Mouse (Mus musculus): ENCODE measurements around the gene Olfr1469. TPM values are rescaled to one million over a fixed set of nuclear protein-coding genes. Genes with fewer than 3 reads are reported as not detected.
"Not testable (repeated sequence)": the region's sequence is repeated elsewhere in the genome, so short reads cannot be mapped to it uniquely, and the experiment has no call there.

Gene Olfr1469
- polyA plus RNA-seq (2014; fragmentation: Nextera tagmentation; extraction: Ambion mirVana), result not detected in 2 replicates

GRCm38 (mm10) chr19:13407549-13407948 lies at the start of gene Olfr1469:
Gene Olfr1469 (plus strand): TSS chr19:13407849.
- no peaks in the 10 kb centered on the region for H3K27me3 ChIP-seq (ENCODE audit: control insufficient read depth, insufficient read depth, low read length)
- 84% methylated on average over 2 of the region's 2 CpGs for WGBS

GRCm38 (mm10) chr19:13361936-13362335 lies 45.7 kb upstream of the Olfr1469 start, which contains the start of gene Olfr1467:
Gene Olfr1467 (plus strand): TSS chr19:13362236.
- Histone ChIP-seq H3K36me3 (ENCODE audit: control insufficient read depth, insufficient read depth, low read length) (no peaks in the 10 kb centered on the region), H3K4me2 (replicated peaks; ENCODE audit: low read depth, low read length) (no peak within 1 kb of the TSS), H3K9me3 (ENCODE audit: control insufficient read depth, low read length) (peaks cover 9% of the 10 kb centered on the region), H3K4me1 (ENCODE audit: control insufficient read depth, insufficient read depth, low read length) (no peaks in the 10 kb centered on the region), H3K4me3 (ENCODE audit: low read length) (no peak within 1 kb of the TSS), H3K27ac (ENCODE audit: low read depth, low read length) (no peak within 1 kb of the TSS), H3K9ac (ENCODE audit: low read depth, low read length) (no peak within 1 kb of the TSS), H3K27me3 (ENCODE audit: control insufficient read depth, insufficient read depth, low read length) (no peaks in the 10 kb centered on the region)
- ATAC-seq (ENCODE audit: low FRiP score, low TSS enrichment), result no peak
- 77% methylated on average over 2 of the region's 2 CpGs for WGBS

More at GRCm38 (mm10) chr19:13407549-13407948, at the start of gene Olfr1469:
- Histone ChIP-seq H3K9me3 (ENCODE audit: control insufficient read depth, low read length) (no peaks in the 10 kb centered on the region), H3K36me3 (ENCODE audit: control insufficient read depth, insufficient read depth, low read length) (no peaks in the 10 kb centered on the region), H3K4me2 (replicated peaks; ENCODE audit: low read depth, low read length) (no peak within 1 kb of the TSS), H3K4me1 (ENCODE audit: control insufficient read depth, insufficient read depth, low read length) (no peaks in the 10 kb centered on the region), H3K4me3 (ENCODE audit: low read length) (no peak within 1 kb of the TSS), H3K27ac (ENCODE audit: low read depth, low read length) (no peak within 1 kb of the TSS), H3K9ac (ENCODE audit: low read depth, low read length) (no peak within 1 kb of the TSS)
- ATAC-seq (ENCODE audit: low FRiP score, low TSS enrichment), result no peak

GRCm38 (mm10) chr19:13443109-13443508 lies 35.5 kb downstream of the Olfr1469 start, which contains the start of gene Olfr1471:
Gene Olfr1471 (plus strand): TSS chr19:13443409.
- not testable (repeated sequence) for H3K36me3 ChIP-seq (ENCODE audit: control insufficient read depth, insufficient read depth, low read length); H3K27ac ChIP-seq (ENCODE audit: low read depth, low read length); H3K4me1 ChIP-seq (ENCODE audit: control insufficient read depth, insufficient read depth, low read length)

GRCm38 (mm10) chr19:13455986-13456385 lies 48.3 kb downstream of the Olfr1469 start, which contains the start of gene Olfr1472:
Gene Olfr1472 (minus strand): TSS chr19:13456086.
- no peaks in the 10 kb centered on the region for H3K9me3 ChIP-seq (ENCODE audit: control insufficient read depth, low read length)
- H3K36me3 ChIP-seq (ENCODE audit: control insufficient read depth, insufficient read depth, low read length), result no peaks in the 10 kb centered on the region
- ATAC-seq (ENCODE audit: low FRiP score, low TSS enrichment), result no peak
- H3K4me1 ChIP-seq (ENCODE audit: control insufficient read depth, insufficient read depth, low read length), result no peaks in the 10 kb centered on the region
- H3K9ac ChIP-seq (ENCODE audit: low read depth, low read length), result no peak within 1 kb of the TSS
- WGBS, result 71% methylated on average over 1 of the region's 1 CpGs
- H3K4me2 ChIP-seq (replicated peaks; ENCODE audit: low read depth, low read length), result no peak within 1 kb of the TSS
- no peak within 1 kb of the TSS for H3K4me3 ChIP-seq (ENCODE audit: low read length)
- H3K27ac ChIP-seq (ENCODE audit: low read depth, low read length), result no peak within 1 kb of the TSS
- no peaks in the 10 kb centered on the region for H3K27me3 ChIP-seq (ENCODE audit: control insufficient read depth, insufficient read depth, low read length)

More at GRCm38 (mm10) chr19:13443109-13443508, 35.5 kb downstream of the Olfr1469 start, which contains the start of gene Olfr1471:
- not testable (repeated sequence) for H3K27me3 ChIP-seq (ENCODE audit: control insufficient read depth, insufficient read depth, low read length); H3K9ac ChIP-seq (ENCODE audit: low read depth, low read length); H3K9me3 ChIP-seq (ENCODE audit: control insufficient read depth, low read length); H3K4me2 ChIP-seq (replicated peaks; ENCODE audit: low read depth, low read length); H3K4me3 ChIP-seq (ENCODE audit: low read length); ATAC-seq (ENCODE audit: low FRiP score, low TSS enrichment)
- 69% methylated on average over 2 of the region's 2 CpGs for WGBS

Other genes starting within 250 kb of the Olfr1469 start
- gene Olfr1461, start 244.8 kb upstream of the Olfr1469 start, polyA plus RNA-seq (2014; fragmentation: Nextera tagmentation; extraction: Ambion mirVana), result not detected in 2 replicates
- not detected in 2 replicates for gene Olfr1462, start 222.1 kb upstream of the Olfr1469 start, polyA plus RNA-seq (2014; fragmentation: Nextera tagmentation; extraction: Ambion mirVana)
- gene Olfr1463, start 176.5 kb upstream of the Olfr1469 start, polyA plus RNA-seq (2014; fragmentation: Nextera tagmentation; extraction: Ambion mirVana), result not detected in 2 replicates
- gene Olfr1465, start 92.3 kb upstream of the Olfr1469 start, polyA plus RNA-seq (2014; fragmentation: Nextera tagmentation; extraction: Ambion mirVana), result not detected in 2 replicates
- not detected in 2 replicates for gene Olfr1466, start 69.0 kb upstream of the Olfr1469 start, polyA plus RNA-seq (2014; fragmentation: Nextera tagmentation; extraction: Ambion mirVana)
- not detected in 2 replicates for gene Olfr1467, start 45.6 kb upstream of the Olfr1469 start, polyA plus RNA-seq (2014; fragmentation: Nextera tagmentation; extraction: Ambion mirVana)
- gene Olfr1471, start 35.6 kb downstream of the Olfr1469 start, polyA plus RNA-seq (2014; fragmentation: Nextera tagmentation; extraction: Ambion mirVana), result not detected in 2 replicates
- gene Olfr1472, start 48.2 kb downstream of the Olfr1469 start, polyA plus RNA-seq (2014; fragmentation: Nextera tagmentation; extraction: Ambion mirVana), result not detected in 2 replicates
- not detected in 2 replicates for gene Olfr1474, start 61.7 kb downstream of the Olfr1469 start, polyA plus RNA-seq (2014; fragmentation: Nextera tagmentation; extraction: Ambion mirVana)
- gene Olfr1475, start 72.3 kb downstream of the Olfr1469 start, polyA plus RNA-seq (2014; fragmentation: Nextera tagmentation; extraction: Ambion mirVana), result not detected in 2 replicates
- gene Olfr1477, start 92.7 kb downstream of the Olfr1469 start, polyA plus RNA-seq (2014; fragmentation: Nextera tagmentation; extraction: Ambion mirVana), result not detected in 2 replicates
- not detected in 2 replicates for gene Olfr1480, start 120.1 kb downstream of the Olfr1469 start, polyA plus RNA-seq (2014; fragmentation: Nextera tagmentation; extraction: Ambion mirVana)
- gene Olfr1484, start 175.7 kb downstream of the Olfr1469 start, polyA plus RNA-seq (2014; fragmentation: Nextera tagmentation; extraction: Ambion mirVana), result not detected in 2 replicates
- gene Olfr1487, start 209.5 kb downstream of the Olfr1469 start, polyA plus RNA-seq (2014; fragmentation: Nextera tagmentation; extraction: Ambion mirVana), result not detected in 2 replicates
- gene Olfr1489, start 223.8 kb downstream of the Olfr1469 start, polyA plus RNA-seq (2014; fragmentation: Nextera tagmentation; extraction: Ambion mirVana), result not detected in 2 replicates
- not detected in 2 replicates for gene Olfr1490, start 243.2 kb downstream of the Olfr1469 start, polyA plus RNA-seq (2014; fragmentation: Nextera tagmentation; extraction: Ambion mirVana)